Mouse (Mus musculus): Measurements from ENCODE around the gene Ddias. TPM values are rescaled to one million over a fixed set of nuclear protein-coding genes. Genes with fewer than 3 reads are reported as not detected.
"Not testable (repeated sequence)": the region's sequence is repeated elsewhere in the genome, so short reads cannot be mapped to it uniquely, and the experiment has no call there.

Ddias gene
- 1 to 10 TPM in 24 of 26 experiments, under 1 TPM in 2; 0.42 to 5.3 (median 2.6) TPM for total RNA-seq (2018; cell fraction: chromatin; rRNA removed)
- 1 to 10 TPM; 1.3 to 3.3 (median 2.3) TPM for total RNA-seq (2018; cell fraction: cytosol; rRNA removed)
- 1 to 10 TPM; 1.0 to 6.3 (median 2.3) TPM for total RNA-seq (2018; cell fraction: nucleus; rRNA removed)
- 0.74 to 3.9 TPM (median 2.4 TPM) in 3 replicates for polyA plus RNA-seq (2018)

DNA sequence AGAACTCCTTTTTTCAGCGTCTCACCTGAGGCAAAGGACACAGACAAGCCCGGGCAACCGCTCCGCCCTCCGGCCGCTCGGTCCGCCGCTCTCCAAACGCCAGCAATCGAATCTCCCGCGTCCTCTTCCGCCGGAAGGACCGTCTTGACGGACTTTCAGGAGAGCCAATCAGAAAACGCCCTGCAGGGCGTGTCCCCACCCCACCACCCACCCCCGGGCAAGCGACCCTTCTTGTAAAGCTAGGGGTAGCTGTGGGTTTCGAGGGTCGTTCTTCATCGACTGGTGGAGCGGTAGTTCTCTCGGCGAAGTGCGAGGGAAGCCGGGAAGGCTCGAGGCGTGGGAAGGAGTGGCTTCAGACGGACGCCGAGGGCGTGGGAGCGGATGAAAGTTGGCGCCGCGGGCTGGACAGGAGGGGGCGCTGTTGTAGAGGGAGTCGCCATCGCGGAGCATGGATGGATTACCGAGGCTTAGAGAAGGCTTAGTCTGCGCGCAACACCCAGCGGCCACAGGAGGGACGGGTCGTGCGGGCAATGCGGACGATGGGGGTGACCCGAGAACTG lies at the start of gene Ddias, which contains the start of gene Prcp:
Gene Ddias, minus strand, starts transcription at position 132 of the 560 bp plus-strand sequence.
Gene Prcp, plus strand, starts transcription at position 355 of the 560 bp plus-strand sequence.
- Histone ChIP-seq H3K27ac (peak within 1 kb of the TSS; percentile 95), H3K36me3 (ENCODE audit: inconsistent target) (no peaks in the 10 kb centered on the region), H3K4me3 (ENCODE audit: inconsistent target) (peak within 1 kb of the TSS; percentile 76), H3K79me2 (ENCODE audit: inconsistent target) (peaks cover 38% of the 10 kb centered on the region; the same call in 1 of the 2 replicates)
- 0% methylated on average over 52 of the region's 53 CpGs for WGBS (ENCODE audit: missing documents)

DNA sequence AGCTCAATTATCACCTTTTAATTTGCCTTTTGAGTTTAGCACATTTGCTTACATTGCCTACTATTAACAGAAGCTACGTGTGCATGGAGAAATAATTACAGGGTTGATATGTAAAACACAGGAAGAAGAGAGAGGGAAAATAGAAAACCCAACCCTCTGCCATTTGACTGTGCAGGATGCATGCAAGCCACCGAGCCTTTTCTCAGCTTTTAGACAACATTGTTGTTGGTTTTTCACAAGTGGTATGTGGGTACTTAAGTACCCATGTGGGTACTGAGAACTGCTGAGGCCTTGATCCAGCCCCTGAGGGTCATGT lies 46.8 kb upstream of the Ddias start:
- no peak overlapping the region for H3K4me3 ChIP-seq (ENCODE audit: inconsistent target)
- no peaks in the 10 kb centered on the region for H3K79me2 ChIP-seq (ENCODE audit: inconsistent target)
- 83% methylated on average over 2 of the region's 2 CpGs for WGBS (ENCODE audit: missing documents)
- no peak overlapping the region for H3K27ac ChIP-seq
- peaks cover 37% of the 10 kb centered on the region for H3K36me3 ChIP-seq (ENCODE audit: inconsistent target)

DNA sequence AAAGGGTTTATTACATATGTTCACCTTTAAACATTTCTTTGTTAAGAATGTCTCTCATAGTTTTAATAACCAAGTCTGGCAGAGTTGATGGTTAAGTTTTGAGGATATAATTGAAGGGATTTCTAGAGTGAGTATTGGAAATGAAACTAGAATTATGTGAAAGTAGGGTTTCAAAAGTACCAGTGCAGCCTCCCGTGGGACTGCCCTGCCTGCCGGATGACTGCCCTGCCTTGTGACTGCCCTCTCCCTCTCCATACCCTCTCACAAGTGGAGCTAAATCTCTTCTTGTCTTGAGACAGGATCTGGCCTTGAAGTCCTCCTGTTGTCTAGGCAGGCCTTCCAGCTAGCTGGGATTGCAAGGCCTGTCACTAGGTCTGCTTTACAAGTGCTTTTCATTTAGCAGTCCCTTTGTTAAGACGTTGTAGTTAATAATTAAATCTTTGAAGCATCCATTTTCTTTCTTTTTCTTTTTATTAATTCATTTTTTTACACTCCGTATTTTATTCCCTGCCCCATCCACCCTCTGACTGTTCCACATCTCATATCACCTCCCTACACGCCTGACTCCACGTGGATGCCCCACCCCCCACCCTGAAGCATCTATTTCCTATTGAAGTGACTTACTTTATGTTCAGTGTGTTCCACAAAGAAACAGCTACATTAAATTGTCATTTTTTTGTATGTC lies 46.3 kb upstream of the Ddias start:
- H3K79me2 ChIP-seq (ENCODE audit: inconsistent target), result no peaks in the 10 kb centered on the region
- H3K4me3 ChIP-seq (ENCODE audit: inconsistent target), result no peak overlapping the region
- WGBS (ENCODE audit: missing documents), result 89% methylated on average over 6 of the region's 6 CpGs
- H3K36me3 ChIP-seq (ENCODE audit: inconsistent target), result peaks cover 37% of the 10 kb centered on the region
- no peak overlapping the region for H3K27ac ChIP-seq

DNA sequence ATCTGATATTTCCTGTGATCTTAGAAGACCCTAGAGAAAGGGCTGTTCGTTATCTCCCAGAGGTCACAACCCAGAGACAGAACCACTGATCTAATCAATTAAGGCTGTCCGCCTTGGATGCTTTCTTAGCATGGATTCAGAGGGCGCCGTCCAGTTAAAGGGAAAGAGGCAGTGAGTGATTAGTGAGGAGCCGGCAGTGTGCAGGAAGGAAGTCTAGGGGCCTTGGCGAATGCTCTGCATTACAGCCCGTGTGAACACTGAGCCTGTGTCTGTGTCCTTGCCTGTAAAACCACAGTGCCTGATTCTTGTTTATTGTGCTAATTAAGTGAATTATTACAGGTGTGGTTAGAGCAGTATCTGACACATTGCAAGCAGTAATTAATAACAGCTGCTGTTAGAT lies 30.2 kb upstream of the Ddias start:
- H3K27ac ChIP-seq; H3K4me3 ChIP-seq (ENCODE audit: inconsistent target); H3K79me2 ChIP-seq (ENCODE audit: inconsistent target): not testable (repeated sequence)
- WGBS (ENCODE audit: missing documents), result 43% methylated on average over 3 of the region's 7 CpGs
- H3K36me3 ChIP-seq (ENCODE audit: inconsistent target), result peaks cover 20% of the 10 kb centered on the region

DNA sequence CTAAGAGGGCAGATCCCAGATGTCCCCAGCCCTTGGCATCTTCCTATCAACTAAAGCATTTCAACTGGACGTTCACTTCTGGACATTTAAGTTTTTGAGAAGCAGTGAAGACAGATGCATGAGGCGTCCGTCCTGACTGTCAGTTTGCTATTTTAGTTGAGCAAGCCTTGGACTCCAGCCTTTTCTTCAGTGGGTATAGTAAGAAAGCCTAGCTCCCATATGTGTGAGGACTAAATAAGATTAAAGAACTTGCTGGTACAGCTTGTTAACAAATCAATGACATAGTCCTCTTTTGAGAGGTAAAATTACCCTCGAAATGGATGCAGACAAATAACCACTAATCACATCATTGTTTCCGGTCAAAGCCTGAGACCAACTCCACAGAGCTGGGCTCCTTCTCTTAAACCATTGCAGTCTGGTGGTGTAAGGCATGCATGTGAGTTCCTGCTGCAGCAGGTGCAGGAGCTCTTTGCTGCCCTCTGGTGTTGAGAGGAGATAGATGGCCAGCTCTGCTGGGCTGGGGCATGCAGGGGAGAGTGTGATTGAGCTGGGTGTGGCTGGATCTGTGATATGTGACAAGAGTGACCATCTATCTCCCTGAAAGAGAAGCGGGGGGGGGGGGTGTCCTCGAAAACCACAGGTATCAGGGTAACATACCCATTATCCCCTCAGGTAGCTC lies 29.5 kb upstream of the Ddias start:
- Histone ChIP-seq H3K36me3 (ENCODE audit: inconsistent target) (peaks cover 18% of the 10 kb centered on the region), H3K4me3 (ENCODE audit: inconsistent target) (no peak overlapping the region), H3K79me2 (ENCODE audit: inconsistent target) (peaks cover 7% of the 10 kb centered on the region; the same call in 1 of the 2 replicates), H3K27ac (no peak overlapping the region)
- WGBS (ENCODE audit: missing documents), result 44% methylated on average over 7 of the region's 7 CpGs

DNA sequence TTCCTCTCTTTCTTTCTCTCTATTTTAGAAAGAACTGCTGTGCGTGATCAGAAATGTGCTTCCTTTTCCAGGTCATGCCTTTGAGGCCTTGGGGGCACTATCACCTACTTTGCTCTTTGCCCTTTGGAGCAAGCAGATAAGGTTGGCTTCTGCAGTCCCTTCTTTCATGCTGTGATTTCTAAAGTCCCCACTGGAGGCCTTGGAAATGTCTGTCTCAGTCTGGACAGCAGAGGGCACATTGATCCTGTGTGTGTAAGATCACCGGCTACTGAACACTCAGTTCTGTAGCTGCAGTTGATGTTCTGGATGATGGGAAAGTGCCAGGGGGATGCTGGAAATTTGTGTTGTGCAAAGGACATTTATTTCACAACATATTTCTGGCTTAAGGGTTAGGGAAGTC lies 23.0 kb upstream of the Ddias start:
- Histone ChIP-seq H3K27ac (no peak overlapping the region), H3K36me3 (ENCODE audit: inconsistent target) (no peaks in the 10 kb centered on the region), H3K79me2 (ENCODE audit: inconsistent target) (peaks cover 70% of the 10 kb centered on the region), H3K4me3 (ENCODE audit: inconsistent target) (no peak overlapping the region)
- WGBS (ENCODE audit: missing documents), result 56% methylated on average over 2 of the region's 2 CpGs

DNA sequence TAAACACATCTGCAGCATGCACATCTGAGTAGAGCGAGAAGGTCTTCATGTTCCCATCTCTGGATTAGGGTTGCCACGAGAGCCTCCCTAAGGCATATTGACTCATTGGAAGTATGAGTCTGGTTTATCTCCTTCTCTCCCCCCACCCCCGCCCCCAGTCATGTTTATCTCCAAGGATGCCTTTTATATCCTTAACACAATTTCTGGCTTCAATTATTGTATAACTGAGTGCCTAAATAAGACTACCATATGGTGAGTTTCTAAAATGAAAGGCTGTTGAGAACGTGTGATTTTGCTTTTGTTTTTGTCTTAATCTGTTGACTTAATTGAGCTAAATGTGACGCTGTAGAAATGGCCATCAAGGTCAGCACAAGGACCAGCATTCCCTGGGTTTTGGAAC lies 22.0 kb upstream of the Ddias start:
- Histone ChIP-seq H3K36me3 (ENCODE audit: inconsistent target) (no peaks in the 10 kb centered on the region), H3K79me2 (ENCODE audit: inconsistent target) (peaks cover 77% of the 10 kb centered on the region), H3K4me3 (ENCODE audit: inconsistent target) (no peak overlapping the region), H3K27ac (no peak overlapping the region)
- 83% methylated on average over 4 of the region's 5 CpGs for WGBS (ENCODE audit: missing documents)

DNA sequence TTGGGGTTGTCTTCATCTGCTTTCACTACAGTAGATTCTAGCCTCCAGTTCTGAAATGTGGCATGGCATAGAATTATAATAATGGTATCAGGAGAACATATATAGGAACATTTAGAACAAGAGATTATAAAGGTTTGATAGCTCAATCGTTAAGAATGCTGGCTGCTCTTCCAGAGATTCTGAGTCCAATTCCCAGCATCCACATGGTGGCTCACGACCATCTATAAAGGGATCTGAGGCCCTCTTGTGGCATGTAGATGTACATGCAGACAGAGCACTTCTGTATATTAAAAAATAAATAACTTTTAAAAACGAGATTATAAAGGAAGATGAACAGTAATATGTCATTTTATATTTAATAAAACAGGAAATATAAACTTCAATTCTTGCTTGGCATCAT lies 19.4 kb upstream of the Ddias start:
- Histone ChIP-seq H3K4me3 (ENCODE audit: inconsistent target) (no peak overlapping the region), H3K27ac (no peak overlapping the region), H3K36me3 (ENCODE audit: inconsistent target) (peaks cover 13% of the 10 kb centered on the region; the same call in 1 of the 2 replicates), H3K79me2 (ENCODE audit: inconsistent target) (peaks cover 95% of the 10 kb centered on the region)
- 22% methylated on average over 3 of the region's 3 CpGs for WGBS (ENCODE audit: missing documents)

DNA sequence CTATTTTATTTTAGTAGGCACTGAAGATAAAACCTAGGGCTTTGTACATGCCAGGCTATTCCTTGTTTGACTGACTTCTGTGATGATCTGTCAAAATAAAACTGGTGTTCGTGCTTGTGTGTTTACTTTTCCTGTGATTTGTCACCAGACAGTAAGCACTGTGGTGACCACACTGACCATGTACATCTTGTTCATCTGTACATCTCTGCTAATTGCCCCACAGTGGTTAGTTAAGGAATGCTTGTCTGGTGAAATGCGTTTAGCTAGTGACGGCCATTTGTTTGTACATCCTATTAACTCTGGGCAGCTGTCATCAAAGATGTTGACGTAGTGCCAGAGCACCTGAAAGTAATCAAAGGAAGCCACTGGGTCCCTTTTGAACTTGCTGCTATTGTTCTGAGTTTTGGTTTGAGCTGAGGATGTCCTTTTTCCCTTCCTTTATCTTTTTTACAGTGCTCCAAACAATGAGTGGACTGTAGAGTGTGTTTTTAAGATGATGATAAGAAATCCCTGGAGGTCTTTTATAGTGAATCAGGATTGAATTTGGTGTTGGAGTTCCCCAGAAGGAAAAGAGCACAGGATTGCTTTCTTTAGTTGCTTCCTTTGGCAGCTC lies 16.7 kb upstream of the Ddias start:
- WGBS (ENCODE audit: missing documents), result 94% methylated on average over 4 of the region's 4 CpGs
- peaks cover 87% of the 10 kb centered on the region for H3K79me2 ChIP-seq (ENCODE audit: inconsistent target)
- peaks cover 18% of the 10 kb centered on the region; the same call in 1 of the 2 replicates for H3K36me3 ChIP-seq (ENCODE audit: inconsistent target)
- no peak overlapping the region for H3K27ac ChIP-seq
- H3K4me3 ChIP-seq (ENCODE audit: inconsistent target), result no peak overlapping the region

DNA sequence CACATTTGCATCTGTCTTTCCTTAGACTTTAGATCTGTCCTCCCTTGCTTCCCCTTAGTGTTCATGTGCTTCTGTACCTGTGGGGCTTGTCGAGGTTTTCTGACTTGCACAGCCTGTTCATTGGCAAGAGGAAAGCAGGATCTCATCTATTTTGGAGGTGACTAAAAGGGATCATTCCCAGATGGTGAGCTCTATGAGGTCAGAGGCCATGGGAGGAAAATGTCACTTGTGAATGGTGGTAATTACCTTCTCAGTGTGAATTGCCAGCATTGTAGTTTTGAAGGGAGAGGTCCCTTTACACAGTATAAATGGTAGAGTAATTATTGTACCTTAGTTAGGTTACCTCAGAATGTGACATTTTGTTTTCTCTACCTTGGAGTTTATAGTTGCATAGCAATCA lies 16.2 kb upstream of the Ddias start:
- peaks cover 18% of the 10 kb centered on the region; the same call in 1 of the 2 replicates for H3K36me3 ChIP-seq (ENCODE audit: inconsistent target)
- 77% methylated on average over 1 of the region's 1 CpGs for WGBS (ENCODE audit: missing documents)
- H3K27ac ChIP-seq, result no peak overlapping the region
- no peak overlapping the region for H3K4me3 ChIP-seq (ENCODE audit: inconsistent target)
- H3K79me2 ChIP-seq (ENCODE audit: inconsistent target), result peaks cover 86% of the 10 kb centered on the region

DNA sequence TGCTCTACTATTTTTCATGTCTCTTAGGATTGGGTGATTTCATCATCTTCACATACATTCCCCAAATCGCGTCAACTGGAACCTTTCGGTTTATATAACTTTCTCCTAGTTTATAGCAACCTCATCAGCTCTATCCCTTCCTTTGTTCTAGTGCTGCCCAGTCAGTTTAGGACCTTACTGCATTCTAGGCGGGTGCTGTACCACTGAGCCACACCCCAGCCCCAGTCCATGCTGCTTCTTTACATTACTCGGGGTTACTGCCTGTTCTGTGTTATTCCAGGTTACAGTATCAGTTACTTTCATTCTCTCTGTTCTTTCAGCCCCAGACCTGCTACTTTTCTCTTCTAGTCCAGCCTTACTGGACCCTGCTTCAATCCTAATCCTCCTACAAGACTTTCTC lies 13.2 kb upstream of the Ddias start:
- H3K4me3 ChIP-seq (ENCODE audit: inconsistent target), result no peak overlapping the region
- peaks cover 18% of the 10 kb centered on the region; the same call in 1 of the 2 replicates for H3K36me3 ChIP-seq (ENCODE audit: inconsistent target)
- H3K27ac ChIP-seq, result no peak overlapping the region
- 91% methylated on average over 5 of the region's 5 CpGs for WGBS (ENCODE audit: missing documents)
- peaks cover 88% of the 10 kb centered on the region for H3K79me2 ChIP-seq (ENCODE audit: inconsistent target)

DNA sequence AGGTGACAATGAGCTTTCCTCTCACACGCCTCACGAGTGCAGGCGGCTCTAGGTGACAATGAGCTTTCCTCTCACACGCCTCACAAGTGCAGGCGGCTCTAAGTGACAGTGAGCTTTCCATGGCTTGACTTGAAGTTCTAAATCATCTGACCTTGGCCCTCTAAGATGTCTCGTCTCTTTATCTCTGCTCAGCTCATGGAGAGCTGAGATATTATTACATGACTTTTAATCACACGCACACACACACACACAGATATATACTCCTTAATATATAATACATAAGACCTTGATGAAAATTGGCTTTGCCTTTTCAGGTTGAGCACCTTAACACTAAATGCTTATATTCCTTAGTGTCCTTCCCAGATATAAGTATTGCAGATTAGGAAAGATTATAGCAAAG lies 12.8 kb upstream of the Ddias start:
- H3K79me2 ChIP-seq (ENCODE audit: inconsistent target), result peaks cover 88% of the 10 kb centered on the region
- no peak overlapping the region for H3K27ac ChIP-seq
- H3K36me3 ChIP-seq (ENCODE audit: inconsistent target), result peaks cover 18% of the 10 kb centered on the region; the same call in 1 of the 2 replicates
- WGBS (ENCODE audit: missing documents), result 96% methylated on average over 7 of the region's 7 CpGs
- H3K4me3 ChIP-seq (ENCODE audit: inconsistent target), result no peak overlapping the region

DNA sequence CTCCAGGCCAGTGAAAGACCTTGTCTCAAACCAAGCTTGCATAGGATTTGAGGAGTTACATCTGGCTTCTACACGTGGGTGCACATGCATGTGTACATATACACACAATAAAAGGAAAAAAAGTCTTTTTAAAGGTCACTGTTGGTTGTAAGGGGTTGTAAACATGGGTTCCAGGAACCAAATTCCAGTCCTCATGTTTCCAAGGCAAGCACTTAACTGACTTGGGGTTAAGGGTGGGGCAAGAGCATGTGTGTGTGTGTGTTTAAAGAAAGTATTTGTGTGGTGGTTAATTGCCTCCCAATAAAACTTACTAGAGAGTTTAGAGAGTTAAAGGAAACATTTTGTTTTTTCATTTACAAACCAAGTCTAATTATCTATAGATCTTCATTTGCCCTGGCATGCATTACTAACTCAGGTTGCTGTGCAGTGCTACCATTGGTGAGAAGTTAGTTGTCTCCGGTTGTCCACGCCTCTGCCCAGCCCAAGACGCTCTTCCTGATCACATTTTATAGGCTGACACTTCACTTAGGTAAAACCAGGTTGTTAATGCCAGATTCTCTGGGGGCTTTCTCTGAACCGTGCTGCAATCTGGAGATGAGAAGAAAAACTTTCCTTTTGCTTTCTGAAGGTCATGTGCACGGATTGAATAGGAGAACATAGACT lies 11.1 kb upstream of the Ddias start:
- Histone ChIP-seq H3K79me2 (ENCODE audit: inconsistent target) (peaks cover 91% of the 10 kb centered on the region), H3K27ac (no peak overlapping the region), H3K4me3 (ENCODE audit: inconsistent target) (no peak overlapping the region), H3K36me3 (ENCODE audit: inconsistent target) (peaks cover 16% of the 10 kb centered on the region; the same call in 1 of the 2 replicates)
- 90% methylated on average over 6 of the region's 6 CpGs for WGBS (ENCODE audit: missing documents)

All from macrophage (primary cell).